Mouse (Mus musculus): ENCODE measurements around the gene Psmd13. TPM values are rescaled to one million over a fixed set of nuclear protein-coding genes. Genes with fewer than 3 reads are reported as not detected.

The Psmd13 gene
- total and polyA plus RNA-seq, 3 experiments = 165 to 215 TPM; not detected in 1

DNA sequence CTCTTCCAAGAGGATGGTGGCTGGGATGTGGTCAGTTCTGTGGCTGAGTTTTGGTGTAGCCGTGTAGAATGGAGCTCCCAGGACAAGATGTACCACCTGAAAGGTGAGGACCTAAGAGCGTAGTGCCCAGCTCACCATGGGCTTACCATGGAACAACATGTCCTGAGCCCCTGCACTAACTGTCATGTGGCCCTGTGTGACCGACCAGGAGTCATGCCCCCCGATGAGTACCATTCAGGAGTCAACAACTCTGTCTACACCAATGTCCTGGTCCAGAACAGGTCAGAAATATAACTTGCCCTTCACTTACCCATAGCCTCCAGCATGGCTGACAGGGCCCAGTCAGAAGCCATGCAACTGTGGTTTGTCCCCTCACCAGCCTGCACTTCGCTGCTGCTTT is 63.5 kb downstream of the Psmd13 start:
- H3K79me2 ChIP-seq (ENCODE audit: control insufficient read depth, insufficient read depth, low read length, poor library complexity) = peaks cover 1% of the 10 kb centered on the region; the same call in 1 of the 2 replicates
- no peak overlapping the region for H3K4me3 ChIP-seq (ENCODE audit: control insufficient read depth in 1 of 2, insufficient read depth in 1 of 2, low read depth in 2 of 2, low read length in 2 of 2)
- DNase-seq (ENCODE audit: low read depth, low spot score) = no peak
- H3K9me3 ChIP-seq (replicated peaks; ENCODE audit: insufficient read depth, low read length) = no peaks in the 10 kb centered on the region
- no peak overlapping the region for H3K9ac ChIP-seq (ENCODE audit: control insufficient read depth, low read depth, low read length, poor library complexity, severe bottlenecking)
- H3K27ac ChIP-seq (ENCODE audit: control insufficient read depth, low read depth, low read length) = no peak overlapping the region
- TF ChIP-seq ZNF384 (IDR thresholded peaks at IDR 0.05; ENCODE audit: low read depth, low read length) = no peak
- no peak for TF ChIP-seq GATA1 (IDR thresholded peaks at IDR 0.05; ENCODE audit: low read depth, low read length)
- TF ChIP-seq NELFE (IDR thresholded peaks at IDR 0.05; ENCODE audit: low read depth, low read length) = no peak
- TF ChIP-seq CHD1 (IDR thresholded peaks at IDR 0.05; ENCODE audit: low read depth, low read length) = no peak
- TF ChIP-seq SIN3A (IDR thresholded peaks at IDR 0.05; ENCODE audit: low read length) = no peak
- no peak for TF ChIP-seq MAFK (IDR thresholded peaks at IDR 0.05; ENCODE audit: borderline replicate concordance, low read depth, low read length)
- TF ChIP-seq EP300 (IDR thresholded peaks at IDR 0.05; ENCODE audit: low read depth in 1 of 2, low read length in 2 of 2) = no peak
- no peak for TF ChIP-seq MYC (IDR thresholded peaks at IDR 0.05; ENCODE audit: low read depth, low read length)
- TF ChIP-seq SMC3 (IDR thresholded peaks at IDR 0.05; ENCODE audit: low read depth, low read length) = no peak
- no peak for TF ChIP-seq MYB (IDR thresholded peaks at IDR 0.05; ENCODE audit: low read depth, low read length)
- no peak for TF ChIP-seq MAX (IDR thresholded peaks at IDR 0.05; ENCODE audit: low read length)
- peaks cover 8 to 26% of the 10 kb centered on the region in 2 experiments for H3K4me1 ChIP-seq (ENCODE audit: control insufficient read depth in 1 of 2, insufficient read depth in 2 of 2, low read length in 2 of 2)
- H3K27me3 ChIP-seq (ENCODE audit: control insufficient read depth in 1 of 2, insufficient read depth in 2 of 2, low read length in 2 of 2) = no peaks in the 10 kb centered on the region
- H3K36me3 ChIP-seq (ENCODE audit: control insufficient read depth in 1 of 2, insufficient read depth in 2 of 2, low read length in 2 of 2) = peaks cover 0 to 17% of the 10 kb centered on the region in 2 experiments; a peak in 2 of 4 replicates

DNA sequence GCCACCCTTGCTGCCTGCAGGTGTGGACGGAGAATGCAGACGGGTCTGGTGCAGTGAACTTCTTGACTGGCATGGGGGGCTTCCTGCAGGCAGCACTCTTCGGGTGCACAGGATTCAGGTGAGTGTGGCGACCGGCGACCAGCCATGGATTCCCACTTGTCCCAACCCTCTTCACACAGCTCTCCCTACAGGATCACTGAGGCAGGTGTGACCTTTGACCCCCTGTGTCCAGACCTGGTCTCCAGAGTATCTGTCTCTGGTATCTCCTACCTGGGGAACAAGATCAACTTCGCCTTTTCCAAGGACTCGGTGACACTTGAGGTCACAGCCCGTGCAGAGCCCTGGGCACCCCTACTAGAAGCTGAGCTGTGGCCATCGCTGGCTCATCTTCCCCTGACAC is 64.5 kb downstream of the Psmd13 start:
- Histone ChIP-seq H3K36me3 (ENCODE audit: control insufficient read depth in 1 of 2, insufficient read depth in 2 of 2, low read length in 2 of 2) (peaks cover 0 to 13% of the 10 kb centered on the region in 2 experiments; a peak in 2 of 4 replicates), H3K79me2 (ENCODE audit: control insufficient read depth, insufficient read depth, low read length, poor library complexity) (peaks cover 1% of the 10 kb centered on the region; the same call in 1 of the 2 replicates), H3K27ac (ENCODE audit: control insufficient read depth, low read depth, low read length) (peak overlapping the region; percentile 13; the same call in 1 of the 2 replicates), H3K9me3 (replicated peaks; ENCODE audit: insufficient read depth, low read length) (no peaks in the 10 kb centered on the region), H3K27me3 (ENCODE audit: control insufficient read depth in 1 of 2, insufficient read depth in 2 of 2, low read length in 2 of 2) (no peaks in the 10 kb centered on the region), H3K4me3 (ENCODE audit: control insufficient read depth in 1 of 2, insufficient read depth in 1 of 2, low read depth in 2 of 2, low read length in 2 of 2) (no peak overlapping the region), H3K4me1 (ENCODE audit: control insufficient read depth in 1 of 2, insufficient read depth in 2 of 2, low read length in 2 of 2) (peaks cover 5 to 20% of the 10 kb centered on the region in 2 experiments), H3K9ac (ENCODE audit: control insufficient read depth, low read depth, low read length, poor library complexity, severe bottlenecking) (no peak overlapping the region)
- no peak for DNase-seq (ENCODE audit: low read depth, low spot score)
- TF ChIP-seq POLR2AphosphoS2 (IDR thresholded peaks at IDR 0.05; ENCODE audit: low read length) (no peak), USF1 (IDR thresholded peaks at IDR 0.05; ENCODE audit: low read depth, low read length) (no peak), JUND (IDR thresholded peaks at IDR 0.05; ENCODE audit: low read depth, low read length) (no peak), MXI1 (IDR thresholded peaks at IDR 0.05; ENCODE audit: low read depth, low read length) (no peak), ELF1 (IDR thresholded peaks at IDR 0.05; ENCODE audit: low read depth, low read length) (no peak), NRF1 (IDR thresholded peaks at IDR 0.05; ENCODE audit: insufficient read depth, low read depth, low read length, poor library complexity, severe bottlenecking) (no peak), MEF2A (IDR thresholded peaks at IDR 0.05; ENCODE audit: extremely low read depth, insufficient replicate concordance, low read depth, low read length, poor library complexity, severe bottlenecking) (no peak), MAX (IDR thresholded peaks at IDR 0.05; ENCODE audit: low read length) (no peak), KAT2A (conservative IDR thresholded peaks at IDR 0.05; ENCODE audit: low read depth, low read length) (no peak), EP300 (IDR thresholded peaks at IDR 0.05; ENCODE audit: low read depth in 1 of 2, low read length in 2 of 2) (no peak), UBTF (IDR thresholded peaks at IDR 0.05; ENCODE audit: borderline replicate concordance, insufficient read depth, low read depth, low read length) (no peak), GABPA (IDR thresholded peaks at IDR 0.05; ENCODE audit: low read depth, low read length) (no peak), MYB (IDR thresholded peaks at IDR 0.05; ENCODE audit: low read depth, low read length) (no peak)
